ENCODE assay signal across 19 mouse cellular contexts in genomic region chr13:45822491-45822829, GRCm38 (mm10).
"Had no signal": no experiment of that assay in that cellular context is flagged by ENCODE, and none has a peak within 500 bp of the region (broad histone marks: within the 10 kb centered on the region; RNA-seq: fewer than 3 reads in every experiment).

No protein-coding gene starts in this region.

- H3K9ac ChIP-seq: liver, embryonic 13.5 days; midbrain, embryonic 12.5 days; neural tube, embryonic 12.5 days; neural tube, embryonic 15.5 days; stomach, embryonic 15.5 days had no signal

- DNase-seq: kidney, adult 18-20 months; kidney, adult 9 months; kidney, postnatal 14 days; kidney, postnatal 4 days; layer of hippocampus, adult 9-11 months; layer of hippocampus, postnatal 36 days; liver, embryonic 13.5 days; lung, adult 2 months; lung, postnatal 14 days; lung, postnatal 4 days; right cerebral cortex, adult 18-20 months; right cerebral cortex, postnatal 14 days; right cerebral cortex, postnatal 4 days; thymus, postnatal 25 days had no signal

- H3K4me2 ChIP-seq: liver, embryonic 13.5 days; midbrain, embryonic 12.5 days; neural tube, embryonic 12.5 days; neural tube, embryonic 15.5 days; stomach, embryonic 15.5 days had no signal

- H3K27me3 ChIP-seq: liver, embryonic 13.5 days; midbrain, embryonic 12.5 days; neural tube, embryonic 12.5 days; neural tube, embryonic 15.5 days; stomach, embryonic 15.5 days had no signal

- H3K4me3 ChIP-seq: left cerebral cortex, adult 2 months; liver, embryonic 13.5 days; midbrain, embryonic 12.5 days; neural tube, embryonic 12.5 days; neural tube, embryonic 15.5 days; stomach, embryonic 15.5 days had no signal

- H3K27ac ChIP-seq: left cerebral cortex, adult 2 months; liver, embryonic 13.5 days; midbrain, embryonic 12.5 days; neural tube, embryonic 12.5 days; neural tube, embryonic 15.5 days; stomach, embryonic 15.5 days had no signal

- H3K4me1 ChIP-seq: liver, embryonic 13.5 days; stomach, embryonic 15.5 days had no signal

- H3K9me3 ChIP-seq: liver, embryonic 13.5 days; midbrain, embryonic 12.5 days; neural tube, embryonic 12.5 days; neural tube, embryonic 15.5 days; stomach, embryonic 15.5 days had no signal

- H3K36me3 ChIP-seq: midbrain, embryonic 12.5 days; neural tube, embryonic 12.5 days; neural tube, embryonic 15.5 days; stomach, embryonic 15.5 days had no signal
